Mouse (Mus musculus): ENCODE measurements around the gene Gm13871. TPM values are rescaled to one million over a fixed set of nuclear protein-coding genes. Genes with fewer than 3 reads are reported as not detected.
"Not testable (repeated sequence)": the region's sequence is repeated elsewhere in the genome, so short reads cannot be mapped to it uniquely, and the experiment has no call there.

The Gm13871 gene
- not detected for total RNA-seq (2021)
- long read RNA-seq, experiment 1 = 0 reads
- long read RNA-seq, experiment 2 = 0 reads

DNA sequence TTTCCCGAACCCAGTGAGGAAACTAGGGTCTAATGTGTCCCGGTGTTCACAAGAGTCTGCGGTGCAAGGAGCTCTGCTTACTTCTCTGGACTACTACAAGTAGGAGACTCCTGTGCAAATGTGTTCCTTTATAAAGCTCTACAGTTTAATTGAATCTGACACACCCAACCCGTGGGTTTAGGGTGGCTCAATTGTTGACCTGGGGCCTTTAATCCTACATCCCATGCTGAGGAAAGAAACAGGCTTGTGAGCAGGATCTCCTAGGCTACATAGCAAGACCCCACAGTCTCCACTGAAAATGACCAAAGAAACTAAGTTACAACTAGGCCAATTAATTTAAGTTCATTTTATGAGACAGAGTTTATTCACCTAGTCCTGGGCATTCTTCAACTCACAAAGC is at the start of gene Gm13871:
TSS of gene Gm13871 (minus strand) at position 101 of the 400 bp plus-strand sequence.
- not testable (repeated sequence) for DNase-seq (ENCODE audit: low spot score in 2 of 2)

- DNase-seq (ENCODE audit: low spot score in 2 of 2) = no peak
These were observed 44.7 kb upstream of the Gm13871 start, which contains the start of gene 2310002L09Rik for GRCm38 (mm10) chr4:73950375-73950896. Gene 2310002L09Rik (minus strand): TSS chr4:73950846.

GRCm38 (mm10) chr4:73920660-73921059 is 14.9 kb upstream of the Gm13871 start, which contains the start of gene Gm11756:
Gene Gm11756 (minus strand): TSS chr4:73920760.
- not testable (repeated sequence) for DNase-seq (ENCODE audit: low spot score in 2 of 2)

DNA sequence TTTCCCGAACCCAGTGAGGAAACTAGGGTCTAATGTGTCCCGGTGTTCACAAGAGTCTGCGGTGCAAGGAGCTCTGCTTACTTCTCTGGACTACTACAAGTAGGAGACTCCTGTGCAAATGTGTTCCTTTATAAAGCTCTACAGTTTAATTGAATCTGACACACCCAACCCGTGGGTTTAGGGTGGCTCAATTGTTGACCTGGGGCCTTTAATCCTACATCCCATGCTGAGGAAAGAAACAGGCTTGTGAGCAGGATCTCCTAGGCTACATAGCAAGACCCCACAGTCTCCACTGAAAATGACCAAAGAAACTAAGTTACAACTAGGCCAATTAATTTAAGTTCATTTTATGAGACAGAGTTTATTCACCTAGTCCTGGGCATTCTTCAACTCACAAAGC is 14.7 kb downstream of the Gm13871 start, which contains the start of gene Gm11757:
TSS of gene Gm11757 (minus strand) at position 101 of the 400 bp plus-strand sequence.
- not testable (repeated sequence) for DNase-seq (ENCODE audit: low spot score in 2 of 2)

DNA sequence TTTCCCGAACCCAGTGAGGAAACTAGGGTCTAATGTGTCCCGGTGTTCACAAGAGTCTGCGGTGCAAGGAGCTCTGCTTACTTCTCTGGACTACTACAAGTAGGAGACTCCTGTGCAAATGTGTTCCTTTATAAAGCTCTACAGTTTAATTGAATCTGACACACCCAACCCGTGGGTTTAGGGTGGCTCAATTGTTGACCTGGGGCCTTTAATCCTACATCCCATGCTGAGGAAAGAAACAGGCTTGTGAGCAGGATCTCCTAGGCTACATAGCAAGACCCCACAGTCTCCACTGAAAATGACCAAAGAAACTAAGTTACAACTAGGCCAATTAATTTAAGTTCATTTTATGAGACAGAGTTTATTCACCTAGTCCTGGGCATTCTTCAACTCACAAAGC is 29.6 kb downstream of the Gm13871 start, which contains the start of gene Gm11758:
TSS of gene Gm11758 (minus strand) at position 101 of the 400 bp plus-strand sequence.
- not testable (repeated sequence) for DNase-seq (ENCODE audit: low spot score in 2 of 2)

Other genes with a start within 250 kb of the Gm13871 start
- not detected for gene Gm11239, start 237.6 kb downstream of the Gm13871 start, total RNA-seq (2021)
- gene Gm428, start 222.4 kb downstream of the Gm13871 start, total RNA-seq (2021) = not detected
- under 1 TPM; 0.11 to 0.92 TPM for gene Rasef, start 115.0 kb downstream of the Gm13871 start, total RNA-seq (2021)
- gene Gm11758, start 29.7 kb downstream of the Gm13871 start, total RNA-seq (2021) = not detected
- not detected for gene Gm11757, start 14.8 kb downstream of the Gm13871 start, total RNA-seq (2021)
- not detected for gene Gm11756, start 14.8 kb upstream of the Gm13871 start, total RNA-seq (2021)
- gene 2310002L09Rik, start 44.9 kb upstream of the Gm13871 start, total RNA-seq (2021) = under 1 TPM; 0.39 to 0.51 TPM
- gene Frmd3, start 107.5 kb upstream of the Gm13871 start, total RNA-seq (2021) = 1 to 10 TPM; 1.9 to 2.0 TPM